In genomic region chr3:42233756-42234155, GRCm38 (mm10) we compare ENCODE assay signal across 22 mouse cellular contexts.
A peak's percentile ranks its signal among the peaks of the same experiment; 100 is the strongest.
DNase-seq lines count a peak whose midpoint lies in the region; ATAC-seq and TF ChIP-seq lines count a peak whose summit lies in the region.
"Had no signal": no experiment of that assay in that cellular context is flagged by ENCODE, and none has a peak within 500 bp of the region (broad histone marks: within the 10 kb centered on the region; RNA-seq: fewer than 3 reads in every experiment).

No protein-coding gene starts in this region.

- no peaks in the 10 kb centered on the region for H3K27me3 ChIP-seq in lung, embryonic 16.5 days (ENCODE audit: control insufficient read depth, insufficient read depth, low read depth, low read length)
- H3K27me3 ChIP-seq: embryonic facial prominence, embryonic 12.5 days; embryonic facial prominence, embryonic 15.5 days; hindbrain, embryonic 13.5 days had no signal

- TF ChIP-seq POLR2A in lung, adult 2 months (IDR thresholded peaks at IDR 0.05; ENCODE audit: borderline replicate concordance, extremely low read depth, low read depth, low read length), result no peak

- no peak overlapping the region for H3K9ac ChIP-seq in lung, embryonic 16.5 days (ENCODE audit: low read length)
- H3K9ac ChIP-seq: embryonic facial prominence, embryonic 12.5 days; embryonic facial prominence, embryonic 15.5 days; forebrain, postnatal 0 days; hindbrain, embryonic 13.5 days had no signal

- DNase-seq in frontal cortex, postnatal 25 days (ENCODE audit: low spot score in 2 of 2), result no peak
- DNase-seq in lung, adult 2 months, result no peak
- peak; percentile 59 for DNase-seq in brain, adult 2 months (ENCODE audit: low read depth, low spot score)
- DNase-seq in ovary, adult 18-20 months (ENCODE audit: low spot score), result no peak
- DNase-seq: adrenal gland, adult 8-10 months; adrenal gland, postnatal 25 days; cerebellum, adult 11 months; cerebellum, adult 2 months; cerebellum, adult 9-11 months; cerebellum, postnatal 25 days; forebrain, postnatal 0 days; gastrocnemius, postnatal 10 days; gastrocnemius, postnatal 36 days had no signal

- ATAC-seq in frontal cortex, adult (ENCODE audit: low TSS enrichment), result peak; percentile 44; the same call in 1 of the 2 replicates
- ATAC-seq in lung, embryonic 16.5 days (ENCODE audit: low read depth), result 0 out of 2 replicates have a peak, but pooled peaks have one; percentile 65
- ATAC-seq: activated CD4-positive, CD25-positive, alpha-beta regulatory T cell, adult 4 months; forebrain, embryonic 14.5 days; forebrain, postnatal 0 days; hindbrain, embryonic 16.5 days had no signal

- H3K9me3 ChIP-seq in lung, embryonic 16.5 days (ENCODE audit: control insufficient read depth, low read length), result no peaks in the 10 kb centered on the region; the same call in 1 of the 2 replicates
- H3K9me3 ChIP-seq: embryonic facial prominence, embryonic 12.5 days; embryonic facial prominence, embryonic 15.5 days; hindbrain, embryonic 13.5 days had no signal

- no peaks in the 10 kb centered on the region for H3K4me1 ChIP-seq in lung, embryonic 16.5 days (replicated peaks; ENCODE audit: control insufficient read depth, insufficient read depth, low read length)
- H3K4me1 ChIP-seq in lung, adult 2 months (ENCODE audit: control insufficient read depth, insufficient read depth, low read length), result no peaks in the 10 kb centered on the region
- H3K4me1 ChIP-seq: embryonic facial prominence, embryonic 12.5 days; embryonic facial prominence, embryonic 15.5 days; hindbrain, embryonic 13.5 days had no signal

- no peaks in the 10 kb centered on the region for H3K36me3 ChIP-seq in lung, embryonic 16.5 days (ENCODE audit: control insufficient read depth, insufficient read depth, low read length)
- H3K36me3 ChIP-seq: embryonic facial prominence, embryonic 12.5 days; embryonic facial prominence, embryonic 15.5 days; hindbrain, embryonic 13.5 days had no signal

- H3K4me3 ChIP-seq in lung, embryonic 16.5 days (ENCODE audit: low read length), result no peak overlapping the region
- H3K4me3 ChIP-seq in lung, adult 2 months (replicated peaks; ENCODE audit: extremely low read depth, low read depth, low read length), result no peak overlapping the region
- H3K4me3 ChIP-seq: embryonic facial prominence, embryonic 12.5 days; embryonic facial prominence, embryonic 15.5 days; hindbrain, embryonic 13.5 days had no signal

- no peak for TF ChIP-seq CTCF in lung, adult 2 months (IDR thresholded peaks at IDR 0.05; ENCODE audit: insufficient read depth, low read length)

- H3K27ac ChIP-seq in lung, embryonic 16.5 days (ENCODE audit: low read length), result no peak overlapping the region
- H3K27ac ChIP-seq: embryonic facial prominence, embryonic 12.5 days; embryonic facial prominence, embryonic 15.5 days; hindbrain, embryonic 13.5 days had no signal

- H3K4me2 ChIP-seq in lung, embryonic 16.5 days (ENCODE audit: low read depth, low read length), result no peak overlapping the region
- H3K4me2 ChIP-seq: embryonic facial prominence, embryonic 12.5 days; embryonic facial prominence, embryonic 15.5 days; heart, embryonic 11.5 days; hindbrain, embryonic 13.5 days had no signal

- WGBS in lung, embryonic 16.5 days, result 74% methylated on average over 3 of the region's 3 CpGs
- WGBS in lung, adult 2 months, result 71% methylated on average over 3 of the region's 3 CpGs
